Mouse (Mus musculus) liver, embryonic 15.5 days (tissue): Measurements from ENCODE around the gene Spaar. TPM values are rescaled to one million over a fixed set of nuclear protein-coding genes. Genes with fewer than 3 reads are reported as not detected.

Experiments used
- polyA plus RNA-seq: library from polyadenylated mRNA; unstranded; fragments of >200 nt; fragmentation: Nextera tagmentation; extraction: Ambion mirVana; gene quantifications from 2 replicates; pipeline ENCODE4 v1.2.1, GENCODE M21; 2015

The Spaar gene
- polyA plus RNA-seq, 1 experiment from 2014 or later = 0.02 TPM

Other genes starting within 250 kb of the Spaar start
- gene Sit1, start 246.3 kb upstream of the Spaar start, polyA plus RNA-seq = 0.07 and 0.18 TPM in 2 replicates
- 33.5 and 34.2 TPM in 2 replicates for gene Ccdc107, start 237.1 kb upstream of the Spaar start, polyA plus RNA-seq
- gene Arhgef39, start 230.3 kb upstream of the Spaar start, polyA plus RNA-seq = 34.5 and 38.2 TPM in 2 replicates
- 1.3 and 1.9 TPM in 2 replicates for gene Car9, start 223.1 kb upstream of the Spaar start, polyA plus RNA-seq
- 34.1 and 47.4 TPM in 2 replicates for gene Tpm2, start 206.3 kb upstream of the Spaar start, polyA plus RNA-seq
- 22.3 and 24.9 TPM in 2 replicates for gene Creb3, start 167.7 kb upstream of the Spaar start, polyA plus RNA-seq
- gene Tln1, start 167.3 kb upstream of the Spaar start, polyA plus RNA-seq = 37.5 and 40.3 TPM in 2 replicates
- gene Rgp1, start 151.3 kb upstream of the Spaar start, polyA plus RNA-seq = 13.6 and 15.7 TPM in 2 replicates
- gene Gba2, start 151.2 kb upstream of the Spaar start, polyA plus RNA-seq = 16.7 and 18.8 TPM in 2 replicates
- 0.58 TPM in 1 of 2 replicates, not detected in the other for gene Msmp, start 145.5 kb upstream of the Spaar start, polyA plus RNA-seq
- gene Npr2, start 98.1 kb upstream of the Spaar start, polyA plus RNA-seq = 0.70 and 0.88 TPM in 2 replicates
- not detected in 2 replicates for gene Spag8, start 76.4 kb upstream of the Spaar start, polyA plus RNA-seq
- gene Hint2, start 73.6 kb upstream of the Spaar start, polyA plus RNA-seq = 62.9 and 69.4 TPM in 2 replicates
- 0.15 and 0.20 TPM in 2 replicates for gene Tmem8b, start 61.1 kb upstream of the Spaar start, polyA plus RNA-seq
- gene Fam221b, start 60.9 kb upstream of the Spaar start, polyA plus RNA-seq = 0.81 and 1.1 TPM in 2 replicates
- not detected in 2 replicates for gene Olfr70, start 29.2 kb upstream of the Spaar start, polyA plus RNA-seq
- not detected in 2 replicates for gene Olfr71, start 19.8 kb upstream of the Spaar start, polyA plus RNA-seq
- gene Hrct1, start 2.8 kb upstream of the Spaar start, polyA plus RNA-seq = 0.10 and 0.20 TPM in 2 replicates
- gene Olfr159, start 41.0 kb downstream of the Spaar start, polyA plus RNA-seq = not detected in 2 replicates
- not detected in 2 replicates for gene Olfr156, start 93.9 kb downstream of the Spaar start, polyA plus RNA-seq
- gene Olfr157, start 110.2 kb downstream of the Spaar start, polyA plus RNA-seq = not detected in 2 replicates
- not detected in 2 replicates for gene Olfr155, start 121.5 kb downstream of the Spaar start, polyA plus RNA-seq
- gene Reck, start 145.5 kb downstream of the Spaar start, polyA plus RNA-seq = 1.8 and 2.4 TPM in 2 replicates
- gene Glipr2, start 227.4 kb downstream of the Spaar start, polyA plus RNA-seq = 51.3 and 56.4 TPM in 2 replicates